Mouse (Mus musculus) MEL (cell line): ENCODE measurements at regions not wholly inside any gene's neighbourhood (a gene's known extent, or its start where the extent isn't known, plus 50 kb on each side); places are given as distances from the start of the nearest gene placed in this dataset.
"Not testable (repeated sequence)": the region's sequence is repeated elsewhere in the genome, so short reads cannot be mapped to it uniquely, and the experiment has no call there.

ENCODE experiments used
- POLR2A ChIP-seq, 2 experiments: IDR thresholded peaks; 2 replicates each; pipeline ENCODE4 v1.6.1; 2011 to 2012; ENCODE audit warnings: low read length in 2 of 2, mild to moderate bottlenecking in 2 of 2, control low read depth in 1 of 2, improper control_type of control experiment in 1 of 2, low read depth in 1 of 2, moderate library complexity in 1 of 2; ENCODE audit not compliant: control insufficient read depth in 1 of 2, insufficient read depth in 1 of 2, poor library complexity in 1 of 2
- USF2 ChIP-seq, 2 experiments: IDR thresholded peaks; 2 replicates each; pipeline ENCODE4 v1.6.1; 2011 to 2012; ENCODE audit warnings: improper control_type of control experiment in 2 of 2, low read length in 2 of 2, borderline replicate concordance in 1 of 2, inconsistent platforms in 1 of 2, low read depth in 1 of 2, mild to moderate bottlenecking in 1 of 2; ENCODE audit not compliant: insufficient read depth in 1 of 2

DNA sequence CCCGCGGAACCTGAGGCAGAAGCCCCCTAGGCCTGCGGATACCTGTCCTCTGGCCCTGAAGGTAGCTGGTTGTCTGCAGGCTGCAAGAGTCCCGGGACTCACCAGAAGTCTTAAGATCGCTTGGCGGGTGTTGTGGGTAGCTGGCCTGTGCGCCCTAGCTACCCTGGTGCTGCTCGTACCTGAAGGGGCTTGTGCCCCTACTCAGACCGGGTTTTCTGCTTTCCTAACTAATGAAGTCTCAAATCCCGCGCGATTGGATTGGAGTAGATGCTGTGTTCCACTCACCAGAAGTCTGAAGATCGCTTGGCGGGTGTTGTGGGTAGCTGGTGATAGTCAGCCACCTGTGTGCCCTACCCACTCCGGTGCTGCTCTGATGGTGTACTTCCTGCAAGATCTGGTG, 520.1 kb upstream of the G6pd2 start:
- TF ChIP-seq USF2 (IDR thresholded peaks at IDR 0.05; ENCODE audit: borderline replicate concordance in 1 of 2, insufficient read depth in 1 of 2, low read depth in 1 of 2, low read length in 2 of 2); POLR2A (IDR thresholded peaks at IDR 0.05; ENCODE audit: control insufficient read depth in 1 of 2, insufficient read depth in 1 of 2, low read depth in 1 of 2, low read length in 2 of 2, poor library complexity in 1 of 2): not testable (repeated sequence)
